Mouse (Mus musculus) frontal cortex, adult (tissue): ENCODE data around the gene Tmem230.
A peak's percentile ranks its signal among the peaks of the same experiment; 100 is the strongest.
"Not testable (repeated sequence)": the region's sequence is repeated elsewhere in the genome, so short reads cannot be mapped to it uniquely, and the experiment has no call there.

Experiments used
- ATAC-seq: cut with Nextera tagmentation; 2 replicates; pipeline ENCODE4 v1.9.2; 2017; ENCODE audit warnings: mild to moderate bottlenecking, moderate library complexity, mixed read lengths; ENCODE audit not compliant: low TSS enrichment

The Tmem230 gene

GRCm38 (mm10) chr2:132272694-132273389 is 25.2 kb upstream of the Tmem230 start:
- no peak for ATAC-seq

DNA sequence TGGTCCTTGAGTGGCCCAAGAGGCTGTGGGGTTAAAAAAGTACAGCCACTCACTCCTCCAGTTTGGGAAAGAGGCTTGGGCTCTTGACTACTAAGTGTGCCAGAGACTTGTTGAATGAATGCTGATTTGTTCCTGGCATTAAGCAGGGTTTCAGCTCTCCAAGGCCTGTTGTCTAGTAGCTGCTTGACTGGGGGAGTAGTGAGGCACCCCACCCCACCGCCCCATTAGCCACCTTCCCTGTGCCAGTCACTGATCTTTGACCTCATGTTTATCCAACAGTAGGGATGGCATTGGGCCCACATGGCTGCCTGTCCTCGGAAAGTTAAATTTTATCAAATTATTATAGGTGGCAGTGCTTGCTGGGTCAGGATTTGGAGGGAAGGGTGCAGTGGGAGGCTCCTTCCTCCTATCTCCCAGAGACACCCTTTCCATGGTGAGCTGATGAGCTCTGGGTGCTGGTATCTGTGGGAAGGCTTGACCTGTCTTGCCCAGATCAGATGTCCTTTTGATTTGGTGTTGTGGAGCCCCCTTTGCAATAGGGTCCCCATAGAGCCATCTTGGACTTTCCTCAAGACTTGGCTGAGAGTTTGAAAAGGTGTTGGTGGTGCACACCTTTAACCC is 22.8 kb upstream of the Tmem230 start:
- peak; percentile 47 for ATAC-seq

GRCm38 (mm10) chr2:132269217-132269616 is 21.6 kb upstream of the Tmem230 start:
- ATAC-seq, result no peak

GRCm38 (mm10) chr2:132266086-132266485 is 18.5 kb upstream of the Tmem230 start:
- ATAC-seq, result no peak

DNA sequence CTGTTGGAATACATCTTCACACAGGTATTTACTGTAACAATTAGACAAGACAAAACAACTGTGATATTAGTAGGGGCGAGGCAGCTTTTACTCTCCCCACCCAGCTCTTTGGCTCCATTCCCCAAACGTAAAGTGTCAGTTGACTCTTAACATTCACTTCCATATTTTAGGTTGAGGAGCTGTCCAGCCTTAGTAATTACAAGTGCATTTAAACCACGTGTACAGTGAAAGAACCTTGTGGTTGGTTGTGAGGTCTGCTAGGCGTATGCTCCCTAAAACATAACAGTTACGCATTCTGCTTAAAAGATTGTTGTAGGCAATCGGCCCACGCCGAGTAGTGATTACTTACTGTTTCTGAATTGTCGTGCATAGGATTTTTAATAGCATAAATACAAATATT is 17.6 kb upstream of the Tmem230 start:
- no peak for ATAC-seq

GRCm38 (mm10) chr2:132264266-132264710 is 16.7 kb upstream of the Tmem230 start:
- no peak for ATAC-seq

DNA sequence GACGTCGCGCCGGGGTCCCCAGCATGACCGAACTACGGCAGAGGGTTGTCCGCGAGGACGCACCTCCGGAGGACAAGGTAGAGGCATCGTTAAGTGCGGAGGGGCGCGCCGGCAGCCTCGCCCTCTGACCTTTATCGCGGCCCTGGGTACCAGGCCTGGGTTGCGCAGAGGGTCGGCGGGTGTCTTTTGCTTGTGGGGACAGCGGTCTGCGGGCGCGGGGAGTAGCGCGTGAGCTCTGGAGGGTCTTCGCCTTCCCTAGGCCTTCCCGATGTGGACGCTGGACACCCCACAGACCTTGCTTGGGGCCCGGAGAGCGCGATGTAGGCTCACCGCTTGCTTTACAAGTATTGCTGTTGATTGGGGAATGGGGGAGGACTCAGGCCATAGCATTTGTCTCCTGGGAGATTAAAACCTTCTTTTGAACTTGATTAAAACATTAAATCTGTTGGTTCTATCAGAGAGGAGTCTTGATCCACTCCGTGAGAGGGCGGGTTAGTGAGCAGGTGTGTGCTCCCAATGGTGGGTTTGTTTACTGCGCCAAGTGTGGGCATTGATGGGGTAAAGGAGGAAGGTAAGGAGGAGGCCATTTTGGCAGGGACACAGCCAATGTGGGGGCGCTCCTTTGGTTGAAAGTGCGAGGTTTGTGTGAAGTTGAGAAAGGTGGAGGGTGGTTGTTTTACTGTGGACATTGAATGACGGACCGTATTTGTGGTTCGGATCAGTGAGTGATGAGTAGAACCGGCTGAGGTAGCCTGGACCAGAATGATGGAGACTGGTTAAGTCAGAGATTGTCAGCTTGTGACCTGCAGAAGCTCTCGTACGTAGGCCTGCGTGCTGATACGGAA is 16.0 kb upstream of the Tmem230 start:
- ATAC-seq, result peak; percentile 42

- peak; percentile 96 for ATAC-seq
Measured at GRCm38 (mm10) chr2:132262879-132263398, 15.3 kb upstream of the Tmem230 start, which contains the start of gene Cds2. Gene Cds2 (plus strand): TSS chr2:132263148.

- ATAC-seq, result no peak
Measured at GRCm38 (mm10) chr2:132262175-132262574, 14.6 kb upstream of the Tmem230 start.

GRCm38 (mm10) chr2:132260601-132261000 is 13.0 kb upstream of the Tmem230 start:
- no peak for ATAC-seq

DNA sequence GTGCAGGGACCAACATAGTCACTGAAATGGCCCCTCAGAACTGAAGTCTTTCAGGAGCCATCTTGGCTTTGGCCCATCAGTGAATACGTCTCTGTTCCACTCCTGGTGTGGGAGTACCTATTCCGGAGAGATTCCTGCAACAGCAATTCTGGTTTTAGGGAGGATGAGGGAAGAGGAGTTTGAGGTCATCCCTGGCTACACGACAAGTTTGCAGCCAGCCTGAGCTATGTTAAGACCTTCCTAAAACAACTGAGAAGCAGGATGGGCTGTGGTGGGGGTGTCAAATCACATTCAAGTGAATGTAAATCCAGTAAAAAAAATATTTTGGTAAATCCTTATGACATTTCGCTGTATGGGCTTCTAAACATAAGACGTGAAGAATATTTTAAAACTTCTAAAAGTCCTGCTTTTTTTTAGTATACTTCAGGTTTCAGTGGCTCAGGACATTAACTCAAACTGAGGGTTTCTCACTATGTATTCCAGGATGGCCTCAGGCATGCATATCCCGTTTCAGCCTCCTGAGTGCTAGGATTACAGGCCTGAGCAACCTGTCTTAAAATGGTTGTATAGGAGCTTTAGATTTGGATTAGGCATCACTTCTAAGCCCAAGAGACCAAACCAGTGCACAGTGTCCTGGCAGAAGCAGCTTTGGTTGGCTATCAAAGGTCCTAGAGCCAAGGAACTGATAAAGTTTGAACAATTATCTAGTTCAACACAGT is 9.9 kb upstream of the Tmem230 start:
- ATAC-seq, result no peak

- no peak for ATAC-seq
Measured at GRCm38 (mm10) chr2:132253603-132254002, 6.0 kb upstream of the Tmem230 start.

GRCm38 (mm10) chr2:132252542-132253528 is 5.2 kb upstream of the Tmem230 start, which contains the start of gene Pcna:
Gene Pcna (minus strand): TSS chr2:132253314.
- peak; percentile 98 for ATAC-seq

GRCm38 (mm10) chr2:132251911-132252310 is 4.3 kb upstream of the Tmem230 start:
- no peak for ATAC-seq

DNA sequence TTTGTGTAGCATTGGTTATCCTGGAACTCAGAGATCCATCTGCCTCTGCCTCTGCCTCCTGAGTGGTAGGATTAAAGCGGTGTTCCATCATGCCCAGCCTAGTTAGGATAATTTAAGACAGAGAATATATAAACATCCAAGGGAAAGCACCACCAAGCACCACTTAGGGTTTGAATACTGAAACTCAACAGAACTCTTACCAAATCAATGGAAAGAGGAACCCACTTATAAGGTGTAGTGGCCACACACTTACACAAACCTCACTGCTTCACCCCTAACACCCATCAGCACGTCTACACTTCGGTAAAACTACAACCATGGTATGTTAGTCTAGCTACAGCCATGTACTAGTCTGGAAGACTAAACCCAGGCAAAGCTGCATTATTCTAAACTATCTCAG is 4.2 kb downstream of the Tmem230 start:
- no peak for ATAC-seq

GRCm38 (mm10) chr2:132240457-132240856 is 7.2 kb downstream of the Tmem230 start:
- peak; percentile 82 for ATAC-seq

DNA sequence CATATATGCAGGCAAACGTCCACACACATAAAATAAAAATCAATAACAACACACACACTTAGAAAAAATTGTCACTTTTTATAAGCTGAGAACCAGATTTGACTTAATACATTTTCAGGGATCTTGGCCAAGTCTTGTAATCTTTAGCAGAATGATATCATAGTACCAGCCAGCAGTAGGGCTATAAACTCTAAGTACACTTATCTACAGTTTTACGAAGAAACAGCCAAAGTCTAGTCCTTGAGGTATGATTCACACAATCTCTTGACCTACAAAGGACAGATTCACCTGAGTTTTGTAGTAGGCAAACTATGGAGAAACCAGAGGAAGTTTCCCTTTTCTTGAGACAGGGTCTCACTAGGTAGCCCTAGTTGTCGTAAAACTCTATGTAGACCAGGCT is 8.2 kb downstream of the Tmem230 start:
- ATAC-seq, result not testable (repeated sequence)

DNA sequence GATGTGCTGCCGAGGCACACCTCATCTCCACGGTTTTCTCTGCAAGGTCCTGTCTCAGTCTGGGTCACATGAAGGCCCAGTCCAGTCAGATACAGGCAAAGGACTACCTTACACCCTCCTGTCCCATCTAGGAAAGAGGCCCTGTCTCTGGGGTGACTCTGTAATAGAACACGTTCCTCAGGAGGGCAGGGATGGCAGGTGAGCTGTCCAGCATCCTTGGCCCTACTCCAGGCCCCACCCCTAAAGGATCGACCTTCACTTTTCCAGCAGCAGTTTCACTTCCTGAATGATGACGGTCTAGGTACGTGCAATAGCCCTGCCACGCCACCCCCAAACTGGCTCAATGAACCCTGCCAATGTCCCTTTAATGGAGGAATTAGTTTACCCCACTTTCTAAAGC is 11.6 kb downstream of the Tmem230 start:
- no peak for ATAC-seq

DNA sequence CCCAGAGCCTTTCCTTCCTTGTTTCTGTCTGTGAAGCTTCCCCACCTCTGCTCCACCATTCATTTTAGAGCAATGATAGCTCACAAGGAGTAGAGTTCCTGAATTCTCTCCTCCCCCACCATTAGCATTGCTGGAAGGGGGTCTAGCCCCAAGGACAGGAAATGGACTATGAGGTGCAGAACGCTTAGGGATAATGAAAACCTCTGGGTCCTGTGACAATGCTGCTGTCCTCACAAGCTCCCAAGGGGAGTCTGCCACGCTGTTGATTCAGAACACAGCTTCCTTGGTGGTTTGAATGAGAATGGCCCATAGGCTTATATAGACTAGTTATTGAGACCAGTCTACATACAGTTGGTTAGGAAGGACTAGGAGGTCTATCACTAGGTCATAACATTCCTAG is 12.3 kb downstream of the Tmem230 start:
- no peak for ATAC-seq
